20 mouse cellular contexts compared by ENCODE assay signal in genomic region chr14:118730631-118731030, GRCm38 (mm10). TPM values are rescaled to one million over a fixed set of nuclear protein-coding genes. Genes with fewer than 3 reads are reported as not detected.
"Had no signal": no experiment of that assay in that cellular context is flagged by ENCODE, and none has a peak within 500 bp of the region (broad histone marks: within the 10 kb centered on the region; RNA-seq: fewer than 3 reads in every experiment).

No protein-coding gene starts in this region.

- H3K4me3 ChIP-seq: liver, embryonic 15.5 days; midbrain, embryonic 10.5 days; midbrain, embryonic 12.5 days; myocyte; neural tube, embryonic 13.5 days; neural tube, embryonic 15.5 days had no signal

- DNase-seq: lung, adult 18-20 months; lung, embryonic 14.5 days; lung, postnatal 10 days; lung, postnatal 4 days; midbrain, embryonic 14.5 days; retina, postnatal 1 day; right cerebral cortex, adult 18-20 months; right cerebral cortex, postnatal 25 days; right cerebral cortex, postnatal 4 days; spleen, adult 18-20 months; thymus, adult 18-20 months; thymus, postnatal 14 days; thymus, postnatal 36 days had no signal

- H3K4me2 ChIP-seq: liver, embryonic 15.5 days; lung, embryonic 14.5 days; midbrain, embryonic 12.5 days; neural tube, embryonic 13.5 days; neural tube, embryonic 15.5 days had no signal

- H3K9me3 ChIP-seq: liver, embryonic 15.5 days; midbrain, embryonic 10.5 days; midbrain, embryonic 12.5 days; neural tube, embryonic 13.5 days; neural tube, embryonic 15.5 days had no signal

- H3K36me3 ChIP-seq: liver, embryonic 15.5 days; midbrain, embryonic 10.5 days; midbrain, embryonic 12.5 days; neural tube, embryonic 13.5 days; neural tube, embryonic 15.5 days had no signal

- ATAC-seq: midbrain, embryonic 16.5 days had no signal

- H3K9ac ChIP-seq: liver, embryonic 15.5 days; lung, embryonic 14.5 days; midbrain, embryonic 12.5 days; neural tube, embryonic 13.5 days; neural tube, embryonic 15.5 days had no signal

- H3K27me3 ChIP-seq: liver, embryonic 15.5 days; midbrain, embryonic 12.5 days; neural tube, embryonic 13.5 days; neural tube, embryonic 15.5 days had no signal

- H3K4me1 ChIP-seq: liver, embryonic 15.5 days had no signal

- H3K27ac ChIP-seq: liver, embryonic 15.5 days; midbrain, embryonic 10.5 days; midbrain, embryonic 12.5 days; neural tube, embryonic 13.5 days; neural tube, embryonic 15.5 days had no signal

RNA-seq across cellular contexts. Expression of gene Cldn10, which starts 57.1 kb away (rescaled TPM):
- polyA plus RNA-seq: myocyte had no signal
